Mouse (Mus musculus) spleen, postnatal 10 days (tissue): Measurements from ENCODE around the gene Trpm4.
"Not testable (repeated sequence)": the region's sequence is repeated elsewhere in the genome, so short reads cannot be mapped to it uniquely, and the experiment has no call there.

Experiments
- DNase-seq, 2 experiments: peaks; one replicate each; pipeline ENCODE4 v3.0.0; 2021 to 2022; ENCODE audit warnings: low spot score in 2 of 2

The Trpm4 gene

DNA sequence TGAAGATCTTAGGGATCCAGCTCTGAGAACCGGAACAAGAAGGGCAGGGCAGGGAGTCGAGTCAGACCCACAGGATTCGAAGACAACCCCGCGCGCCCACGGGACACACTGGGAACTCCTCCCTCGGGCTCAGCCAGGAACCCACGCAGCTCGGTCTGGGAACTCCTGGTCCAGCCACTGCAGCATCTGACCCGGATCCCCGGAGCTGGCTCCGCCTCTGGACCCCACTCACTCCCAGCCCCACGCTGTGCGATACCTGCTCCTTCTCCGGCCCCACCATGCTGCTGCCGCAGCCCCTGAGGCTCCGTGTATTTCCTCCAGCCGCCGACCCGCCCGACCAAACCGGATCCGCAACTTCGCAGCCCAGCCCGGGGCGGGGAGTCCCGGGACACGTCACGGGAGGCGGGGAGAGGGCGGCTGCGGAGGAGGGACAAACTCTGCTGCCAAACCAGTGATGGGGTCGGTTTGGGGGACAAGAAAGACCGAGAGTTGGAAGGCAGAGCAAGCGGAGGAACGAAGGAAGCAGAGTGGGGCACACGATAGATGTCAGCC lies at the start of gene Trpm4:
Gene Trpm4 (minus strand): TSS at position 350 of the 552 bp plus-strand sequence.
- DNase-seq, result peak; percentile 44 to 81

DNA sequence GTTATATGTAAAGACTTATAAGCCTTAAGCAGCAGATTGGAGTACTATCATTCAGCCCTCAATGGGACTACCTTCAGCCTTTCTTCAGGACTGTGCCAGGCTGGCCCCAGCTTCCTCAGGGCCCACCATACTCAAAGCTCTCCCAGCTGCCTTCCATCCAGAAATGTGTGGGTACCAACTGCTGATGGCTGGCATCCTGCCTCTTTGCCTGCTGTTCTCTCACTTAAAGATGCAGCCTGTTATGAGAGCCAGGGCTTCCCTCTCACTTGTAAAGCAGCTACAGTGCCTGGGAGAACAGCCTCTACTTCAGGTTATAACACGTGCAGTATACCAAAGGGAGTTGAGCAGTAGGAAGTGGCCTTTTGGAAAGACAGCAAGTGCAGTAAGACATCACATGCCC lies 42.5 kb upstream of the Trpm4 start:
- no peak for DNase-seq

- no peak for DNase-seq
These were observed 41.0 kb upstream of the Trpm4 start for GRCm38 (mm10) chr7:45374620-45375019.

- DNase-seq, result no peak
These were observed 38.8 kb upstream of the Trpm4 start for GRCm38 (mm10) chr7:45372371-45372770.

DNA sequence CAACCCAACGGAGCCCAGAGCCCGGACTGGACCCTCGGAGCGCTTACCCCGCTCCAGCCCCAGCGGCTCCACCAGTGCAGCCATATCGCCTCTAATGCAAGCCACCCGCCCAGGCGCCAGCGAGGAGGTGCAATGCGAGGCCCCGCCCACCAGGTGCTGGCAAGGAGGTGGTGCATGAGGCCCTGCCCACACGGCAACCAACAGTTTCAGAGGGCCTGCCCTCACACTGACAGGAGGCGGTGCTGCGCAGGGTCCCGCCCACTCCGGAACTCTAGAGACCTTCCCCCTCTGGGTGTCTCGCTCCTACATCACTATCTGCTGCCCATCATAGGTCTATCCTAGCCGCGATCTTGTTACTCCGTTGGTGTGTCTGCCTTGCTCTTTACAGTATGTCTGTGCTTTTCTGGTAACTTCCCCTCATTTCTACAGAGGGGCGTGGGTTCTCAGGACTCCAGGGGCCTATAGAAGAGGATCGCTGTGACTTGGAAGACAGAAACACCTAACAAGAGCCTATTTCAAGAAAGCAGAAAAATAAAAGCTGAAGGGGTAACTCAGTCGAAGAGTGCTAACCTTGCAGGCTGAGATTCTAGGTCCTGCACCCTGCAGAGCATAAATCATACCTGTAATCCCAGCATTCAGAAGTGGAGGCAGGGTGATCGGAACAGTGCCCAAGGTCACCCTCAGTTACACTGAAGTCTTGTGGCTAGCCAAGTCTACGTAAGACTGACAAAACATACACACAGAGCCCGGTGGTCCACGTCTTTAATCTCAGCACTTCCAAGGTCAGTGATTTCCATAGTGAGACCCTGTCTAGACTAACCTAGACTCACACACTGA lies 37.1 kb upstream of the Trpm4 start, which contains the start of gene Lin7b:
Gene Lin7b (minus strand): TSS at position 109 of the 837 bp plus-strand sequence.
- DNase-seq, result peak; percentile 75 to 94

DNA sequence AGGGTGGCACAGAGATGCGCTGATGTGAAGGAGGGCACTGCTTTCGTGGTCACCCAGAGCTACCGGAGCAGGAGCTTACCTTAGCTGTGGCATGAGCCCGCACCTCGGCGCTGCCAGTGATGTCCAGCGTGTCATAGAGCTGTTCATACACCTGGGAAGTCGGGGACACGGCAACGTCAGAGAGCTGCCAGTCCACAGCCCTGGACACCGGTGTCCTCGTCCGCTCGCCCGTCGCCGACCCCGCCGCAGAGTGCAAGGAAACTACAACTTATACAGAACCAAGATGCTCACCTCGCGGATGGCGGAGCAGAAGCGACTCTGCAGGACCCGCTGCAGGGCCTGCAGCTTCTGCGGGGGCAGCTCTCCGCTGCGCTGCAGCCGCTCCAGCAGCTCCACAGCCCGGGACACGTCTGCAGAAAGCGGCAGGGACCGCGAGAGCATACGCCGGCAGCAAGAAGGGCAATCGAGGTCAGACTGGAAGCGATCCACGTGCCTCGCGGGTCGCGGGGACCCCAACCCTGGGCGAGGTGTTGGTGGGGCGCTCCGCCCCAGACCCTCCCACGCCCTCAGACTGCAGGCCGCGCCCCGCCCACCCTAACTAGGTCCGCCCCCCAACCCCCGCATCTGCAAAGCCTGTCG lies 36.4 kb upstream of the Trpm4 start:
- DNase-seq, result peak in 1 of 2 experiments; percentile 11

DNA sequence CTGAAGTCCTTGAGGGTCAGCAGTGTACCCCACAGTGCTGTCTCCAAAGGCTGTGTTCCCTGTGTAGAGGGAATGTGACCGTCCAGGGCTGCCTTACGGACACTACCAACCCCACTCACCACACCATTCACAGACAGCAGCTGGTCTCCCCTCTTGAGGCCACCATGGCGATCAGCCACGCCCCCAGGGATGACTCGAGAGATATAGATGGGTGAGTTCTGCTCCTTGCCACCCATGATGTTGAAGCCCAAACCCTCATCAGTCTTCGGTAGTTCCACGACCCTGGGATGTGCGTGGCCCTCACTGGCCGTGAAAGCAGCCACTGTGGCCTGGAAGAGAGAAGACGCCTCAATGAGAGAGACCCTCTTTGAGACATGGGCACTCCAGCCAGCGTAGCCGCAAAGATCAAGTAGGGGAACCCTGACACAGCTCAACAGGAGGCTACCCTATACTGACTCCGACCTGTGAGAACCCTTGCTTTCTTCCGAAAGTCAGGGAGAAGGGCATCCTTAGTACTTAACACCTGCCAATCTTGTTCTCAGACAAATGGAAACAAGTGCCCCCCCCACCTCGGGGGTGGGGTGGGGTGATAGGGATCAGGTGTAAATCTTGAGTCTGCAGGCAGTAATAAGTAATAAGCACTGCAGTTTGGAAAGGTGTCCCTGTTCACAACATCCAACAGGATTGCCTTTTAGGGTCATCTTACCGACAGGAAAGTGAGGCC lies 35.6 kb upstream of the Trpm4 start:
- DNase-seq, result no peak

GRCm38 (mm10) chr7:45368178-45368577 lies 34.6 kb upstream of the Trpm4 start:
- DNase-seq, result no peak

- peak; percentile 94 to 96 for DNase-seq
These were observed 33.7 kb upstream of the Trpm4 start for GRCm38 (mm10) chr7:45367020-45367880.

DNA sequence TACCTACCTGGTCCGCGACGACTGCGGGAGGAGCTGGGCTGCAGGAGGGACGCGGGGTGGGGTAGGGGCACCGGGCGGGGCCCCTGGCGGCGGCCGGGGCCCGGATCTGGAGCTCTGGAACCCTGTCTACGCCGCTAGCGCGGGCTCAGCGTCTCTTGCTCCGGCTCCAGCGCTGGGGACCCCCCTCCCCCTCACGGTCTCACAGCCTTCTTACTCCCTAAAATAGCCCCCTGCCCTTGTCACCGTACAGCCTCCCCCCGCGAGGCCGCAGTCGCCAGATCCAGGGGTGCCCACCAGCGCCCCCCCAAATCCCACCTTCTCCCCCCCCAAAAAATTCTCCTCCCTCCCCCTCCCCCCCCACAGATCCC lies 33.1 kb upstream of the Trpm4 start, which contains the start of gene Ppfia3:
Gene Ppfia3 (minus strand): TSS at position 368 of the 368 bp plus-strand sequence.
- no peak for DNase-seq

DNA sequence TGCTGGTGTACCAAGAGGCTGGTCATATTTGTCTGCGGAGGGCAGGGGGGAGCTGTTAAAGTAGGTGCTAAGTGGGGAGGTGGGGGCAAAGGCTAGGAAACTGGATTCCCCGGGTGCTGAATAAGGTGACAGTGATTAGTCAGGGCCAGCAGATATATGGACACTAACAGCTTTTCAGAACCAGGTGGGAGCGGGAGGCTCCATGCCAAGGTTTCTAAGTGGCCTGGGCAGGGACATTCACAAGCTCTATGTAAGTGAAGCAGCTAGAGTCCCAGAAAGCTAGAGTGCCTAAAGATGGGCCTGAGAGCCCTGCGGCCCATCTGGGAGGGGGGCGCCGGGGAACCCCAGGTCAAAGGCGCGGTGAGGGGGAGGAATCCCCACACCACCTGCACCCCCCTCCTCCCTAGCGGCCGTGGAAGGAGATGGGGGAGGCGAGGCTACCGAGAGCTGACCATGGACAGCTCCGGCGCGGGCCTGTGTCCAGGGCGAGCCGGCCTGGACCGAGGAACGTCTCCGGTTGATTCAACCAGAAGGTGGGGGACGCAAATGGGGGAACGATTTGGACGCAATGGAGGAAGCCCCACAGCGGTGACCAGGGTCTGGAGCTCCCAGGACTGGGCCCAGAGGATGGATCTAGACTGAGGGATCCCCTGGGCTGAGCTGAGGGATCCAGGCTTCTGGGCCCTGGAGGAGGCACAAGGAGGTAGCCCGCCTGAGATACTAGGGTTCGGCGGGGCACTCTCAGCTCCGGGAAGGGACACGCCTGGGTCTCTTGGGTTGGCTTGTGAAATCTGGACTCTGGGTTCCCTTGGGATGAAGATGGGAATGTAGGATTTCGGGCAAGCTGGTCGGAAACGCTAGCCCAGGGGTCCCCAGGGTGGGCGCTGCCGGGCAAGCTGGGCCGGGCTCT lies 32.4 kb upstream of the Trpm4 start:
- no peak for DNase-seq

- DNase-seq, result no peak
These were observed 30.4 kb upstream of the Trpm4 start for GRCm38 (mm10) chr7:45363983-45364382.

- DNase-seq, result peak in 1 of 2 experiments; percentile 67
These were observed 29.2 kb upstream of the Trpm4 start for GRCm38 (mm10) chr7:45362801-45363200.

GRCm38 (mm10) chr7:45361243-45361804 lies 27.7 kb upstream of the Trpm4 start:
- peak; percentile 40 to 81 for DNase-seq

DNA sequence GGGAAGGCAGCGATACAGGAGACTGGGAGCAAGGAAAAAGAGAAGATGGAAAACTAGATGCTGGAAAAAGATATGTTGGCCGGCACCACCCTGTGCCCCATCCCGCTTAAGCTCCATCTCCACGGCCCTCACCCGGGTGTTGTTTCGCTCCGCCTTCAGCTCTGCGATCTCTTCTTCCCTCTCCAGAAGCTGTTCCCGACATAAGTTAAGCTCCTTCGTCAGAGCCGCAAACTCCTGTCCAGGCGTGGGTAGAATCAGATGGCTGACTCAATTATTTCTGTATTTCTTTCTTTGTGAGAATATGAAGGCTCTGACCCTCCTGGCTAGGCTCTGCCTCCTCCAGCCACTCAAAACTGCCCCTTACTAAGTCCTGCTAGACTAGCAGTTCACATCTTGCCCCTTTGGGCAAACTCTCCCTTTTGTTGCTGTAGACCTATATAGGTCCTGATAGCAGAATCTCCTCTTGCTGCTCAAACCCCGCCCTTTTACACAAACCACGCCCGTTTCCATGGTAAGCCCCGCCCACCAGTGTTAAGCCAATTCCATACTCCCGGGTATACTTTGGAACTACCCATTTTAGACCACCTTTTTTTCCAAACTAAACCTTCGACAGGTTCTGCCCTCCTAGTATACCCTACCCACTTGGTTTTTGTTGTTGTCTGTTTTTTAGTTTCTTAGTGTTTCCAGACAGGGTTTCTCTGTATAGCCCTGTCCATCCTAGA lies 27.0 kb upstream of the Trpm4 start:
- no peak for DNase-seq

- DNase-seq, result not testable (repeated sequence)
These were observed 25.5 kb upstream of the Trpm4 start for GRCm38 (mm10) chr7:45359081-45359480.

- peak in 1 of 2 experiments; percentile 17 for DNase-seq
These were observed 22.5 kb upstream of the Trpm4 start for GRCm38 (mm10) chr7:45356087-45356486.

GRCm38 (mm10) chr7:45355318-45356020 lies 21.9 kb upstream of the Trpm4 start:
- DNase-seq, result no peak
